Mouse (Mus musculus) layer of hippocampus, adult 9-10 months (tissue): Measurements from ENCODE around the gene Rnf149.

Experiments
- DNase-seq: peaks from one replicate; pipeline ENCODE4 v3.0.0; 2022; ENCODE audit warnings: low spot score

Gene Rnf149

DNA sequence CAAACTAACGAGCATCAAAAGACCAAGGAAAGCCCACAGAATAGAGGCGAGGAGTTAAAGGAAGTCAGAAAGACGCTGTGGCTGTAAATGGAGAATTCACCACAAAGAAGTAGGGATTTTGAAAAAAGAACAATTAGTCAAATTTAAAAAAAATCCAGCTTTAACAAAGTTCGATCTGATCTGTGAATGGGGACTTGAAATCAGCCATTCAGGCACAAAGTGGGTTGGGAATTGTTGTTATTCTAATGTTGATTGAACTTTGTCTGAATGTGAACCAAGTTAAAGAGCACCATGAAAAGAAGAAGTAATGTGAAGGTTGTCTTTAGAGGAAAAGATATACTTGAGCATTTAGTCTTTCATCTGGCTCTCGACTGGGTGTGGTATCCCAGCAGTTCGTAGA, 48.9 kb downstream of the Rnf149 start:
- DNase-seq = no peak

DNA sequence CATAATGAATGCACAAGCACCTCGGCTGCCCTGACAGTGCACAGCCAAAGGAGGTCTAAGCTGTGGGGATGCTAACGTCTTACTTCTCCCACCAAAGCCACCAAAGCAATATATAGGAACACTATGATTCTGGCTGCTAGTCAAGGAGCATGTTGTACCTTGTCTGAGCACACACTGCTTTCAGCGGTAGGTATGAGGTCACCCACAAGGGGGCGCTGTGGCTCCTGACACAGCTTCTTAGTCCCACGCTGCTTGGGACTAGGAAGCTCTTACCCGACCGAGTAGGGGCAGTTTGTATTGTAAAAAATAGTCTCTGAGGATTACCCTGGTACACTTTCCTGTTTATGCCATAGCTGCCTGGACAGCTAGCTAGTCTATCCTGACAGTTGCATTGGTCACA, 49.8 kb downstream of the Rnf149 start:
- DNase-seq = peak; percentile 51

DNA sequence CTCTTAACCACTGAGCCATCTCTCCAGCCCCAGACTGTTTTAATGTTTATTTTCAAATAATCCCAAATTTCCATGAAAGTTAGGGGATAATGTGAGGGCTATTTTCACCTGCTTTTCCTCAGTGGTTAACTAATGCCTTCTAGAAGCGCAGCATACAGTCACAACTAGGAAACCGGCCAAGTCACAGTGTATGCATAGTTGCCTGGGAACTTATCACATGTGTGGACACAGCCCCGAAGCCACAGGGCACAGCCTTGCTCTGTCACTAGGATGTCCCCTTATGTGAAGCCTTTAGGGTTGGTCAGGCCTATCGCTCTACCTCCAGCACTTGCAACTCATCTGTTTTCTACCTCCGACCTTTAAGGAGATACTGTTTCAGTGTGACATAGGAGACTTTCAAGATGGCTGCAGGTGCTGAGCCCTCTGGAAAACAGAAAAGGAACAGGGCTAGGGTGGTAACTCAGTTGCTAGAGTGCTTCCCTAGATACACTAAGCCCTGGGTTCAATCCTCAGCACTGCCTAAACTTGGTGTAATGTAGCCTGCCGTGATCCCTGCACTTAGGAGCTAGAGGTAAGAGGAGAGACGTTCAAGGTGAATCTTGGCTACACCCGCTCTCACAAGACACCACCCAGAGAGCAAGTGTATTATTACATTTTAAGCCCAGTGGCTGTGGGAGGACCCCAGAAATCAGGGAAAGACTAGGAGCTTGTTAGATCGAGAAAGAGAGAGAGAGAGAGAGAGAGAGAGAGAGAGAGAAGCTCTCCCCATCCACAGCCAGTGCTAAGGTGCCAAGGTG, 50.6 kb downstream of the Rnf149 start:
- no peak for DNase-seq

- DNase-seq = no peak
Measured at GRCm38 (mm10) chr1:39525763-39526162, 51.4 kb downstream of the Rnf149 start.

GRCm38 (mm10) chr1:39522519-39522918, 54.7 kb downstream of the Rnf149 start:
- no peak for DNase-seq

DNA sequence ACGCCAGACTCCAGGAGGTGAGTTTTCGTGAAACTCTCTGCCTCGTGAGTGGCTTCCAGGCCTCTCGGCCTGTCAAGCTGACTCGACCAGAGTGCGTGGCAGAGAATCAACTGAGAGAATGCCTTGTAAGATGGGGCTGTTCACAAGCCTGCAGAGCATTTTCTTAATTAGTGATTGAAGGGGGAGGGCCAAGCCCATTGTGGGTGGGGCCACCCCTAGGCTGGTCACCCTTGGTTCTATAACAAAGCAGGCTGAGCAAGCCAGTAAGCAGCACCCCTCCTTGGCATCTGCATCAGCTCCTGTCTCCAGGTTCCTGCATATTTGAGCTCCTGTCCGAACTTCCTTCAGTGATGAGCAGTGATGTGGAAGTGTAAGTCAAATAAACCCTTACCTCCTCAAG, 55.9 kb downstream of the Rnf149 start:
- DNase-seq = no peak

- DNase-seq = no peak
Measured at GRCm38 (mm10) chr1:39515303-39515991, 61.8 kb downstream of the Rnf149 start.

- no peak for DNase-seq
Measured at GRCm38 (mm10) chr1:39512183-39512582, 65.0 kb downstream of the Rnf149 start.

GRCm38 (mm10) chr1:39511775-39512174, 65.4 kb downstream of the Rnf149 start:
- DNase-seq = no peak

GRCm38 (mm10) chr1:39505600-39505999, 71.6 kb downstream of the Rnf149 start:
- no peak for DNase-seq

- DNase-seq = peak; percentile 24
Measured at GRCm38 (mm10) chr1:39504261-39504660, 72.9 kb downstream of the Rnf149 start.

GRCm38 (mm10) chr1:39502817-39503633, 74.2 kb downstream of the Rnf149 start:
- DNase-seq = peak; percentile 15
